Mouse (Mus musculus) embryonic facial prominence, embryonic 14.5 days (tissue): ENCODE results near the gene Mindy1. TPM values are rescaled to one million over a fixed set of nuclear protein-coding genes. Genes with fewer than 3 reads are reported as not detected.

ENCODE experiments used
- ATAC-seq: fragments of 200-750 bp; cut with Nextera tagmentation; 2 replicates; pipeline ENCODE4 v1.8.0; 2017; ENCODE audit warnings: low read depth, moderate number of reproducible peaks, moderate TSS enrichment
- DNase-seq: peaks from one replicate; pipeline ENCODE4 v3.0.0-alpha.2; 2015; ENCODE audit warnings: low spot score
- H3K27ac ChIP-seq: fragments of 300-500 bp; sonication (generic); replicated peaks from 2 replicates; pipeline ENCODE4 v1.5.1; 2014; ENCODE audit warnings: low read depth, mild to moderate bottlenecking, low read length, moderate library complexity
- H3K27me3 ChIP-seq: fragments of 300-500 bp; sonication (generic); replicated peaks from 2 replicates; pipeline ENCODE4 v1.6.1; 2014; ENCODE audit warnings: low read length; ENCODE audit not compliant: control insufficient read depth, insufficient read depth
- H3K36me3 ChIP-seq: fragments of 300-500 bp; sonication (generic); 2 replicates; pipeline ENCODE4 v1.6.1; 2014; ENCODE audit warnings: low read length, mixed read lengths; ENCODE audit not compliant: control insufficient read depth, insufficient read depth
- H3K4me1 ChIP-seq: fragments of 300-500 bp; sonication (generic); 2 replicates; pipeline ENCODE4 v1.6.1; 2014; ENCODE audit warnings: antibody characterized with exemption, low read length; ENCODE audit not compliant: control insufficient read depth, insufficient read depth
- H3K4me2 ChIP-seq: fragments of 300-500 bp; sonication (generic); 2 replicates; pipeline ENCODE4 v1.6.1; 2014; ENCODE audit warnings: low read depth, mild to moderate bottlenecking, low read length, moderate library complexity, mixed read lengths
- H3K4me3 ChIP-seq: fragments of 300-500 bp; sonication (generic); 2 replicates; pipeline ENCODE4 v1.5.1; 2014; ENCODE audit warnings: low read depth, mild to moderate bottlenecking, low read length
- H3K9ac ChIP-seq: fragments of 300-500 bp; sonication (generic); 2 replicates; pipeline ENCODE4 v1.6.1; 2014; ENCODE audit warnings: low read depth, mild to moderate bottlenecking, low read length, moderate library complexity, mixed read lengths
- H3K9me3 ChIP-seq: fragments of 300-500 bp; sonication (generic); 2 replicates; pipeline ENCODE4 v1.6.1; 2016; ENCODE audit warnings: low read length; ENCODE audit not compliant: control insufficient read depth
- WGBS: fragments of 180-500 bp; shearing (Covaris S2); extraction: QIAGEN DNeasy Blood & Tissue Kit; methylation state at CpG from one replicate; pipeline ENCODE4 v1.1.7; 2014; 5-methylcytosine and 5-hydroxymethylcytosine counted together
- polyA plus RNA-seq: library from polyadenylated mRNA; unstranded; fragments of >200 nt; fragmentation: Nextera tagmentation; extraction: Ambion mirVana; gene quantifications from 2 replicates; pipeline ENCODE4 v1.2.1, GENCODE M21; 2014

Gene Mindy1
- polyA plus RNA-seq, 1 experiment from 2014 or later, result 37.7 TPM

GRCm38 (mm10) chr3:95310496-95310895 is 29.4 kb downstream of the Mindy1 start:
- no peak overlapping the region for H3K27ac ChIP-seq
- no peaks in the 10 kb centered on the region for H3K36me3 ChIP-seq
- H3K27me3 ChIP-seq, result no peaks in the 10 kb centered on the region
- no peak overlapping the region for H3K9ac ChIP-seq
- no peak for ATAC-seq
- H3K4me2 ChIP-seq, result no peak overlapping the region
- H3K9me3 ChIP-seq, result no peaks in the 10 kb centered on the region
- WGBS, result 73% methylated on average over 3 of the region's 3 CpGs
- H3K4me3 ChIP-seq, result no peak overlapping the region
- H3K4me1 ChIP-seq, result no peaks in the 10 kb centered on the region
- no peak for DNase-seq

GRCm38 (mm10) chr3:95310968-95311882 is 30.1 kb downstream of the Mindy1 start:
- Histone ChIP-seq H3K27ac (no peak overlapping the region), H3K4me3 (no peak overlapping the region), H3K4me1 (peaks cover 1% of the 10 kb centered on the region), H3K9me3 (no peaks in the 10 kb centered on the region), H3K9ac (no peak overlapping the region), H3K36me3 (no peaks in the 10 kb centered on the region), H3K4me2 (no peak overlapping the region), H3K27me3 (no peaks in the 10 kb centered on the region)
- ATAC-seq (no peak), DNase-seq (peak; percentile 65)
- WGBS, result 67% methylated on average over 9 of the region's 9 CpGs

- Histone ChIP-seq H3K9me3 (no peaks in the 10 kb centered on the region), H3K27me3 (no peaks in the 10 kb centered on the region), H3K4me1 (peaks cover 10% of the 10 kb centered on the region), H3K27ac (no peak overlapping the region), H3K36me3 (no peaks in the 10 kb centered on the region), H3K9ac (no peak overlapping the region), H3K4me3 (no peak overlapping the region), H3K4me2 (no peak overlapping the region)
- ATAC-seq (no peak), DNase-seq (no peak)
- WGBS, result 76% methylated on average over 6 of the region's 6 CpGs
Observed at GRCm38 (mm10) chr3:95312623-95313022, 31.5 kb downstream of the Mindy1 start.

- ATAC-seq (no peak), DNase-seq (no peak)
- Histone ChIP-seq H3K4me3 (no peak overlapping the region), H3K4me2 (no peak overlapping the region), H3K36me3 (0 out of 2 replicates have a peak, but pooled peaks cover under 1% of the 10 kb centered on the region), H3K9ac (no peak overlapping the region), H3K4me1 (peaks cover 12% of the 10 kb centered on the region), H3K27ac (no peak overlapping the region), H3K9me3 (no peaks in the 10 kb centered on the region), H3K27me3 (no peaks in the 10 kb centered on the region)
- WGBS, result 34% methylated on average over 7 of the region's 7 CpGs
Observed at GRCm38 (mm10) chr3:95313476-95313875, 32.3 kb downstream of the Mindy1 start.

- Histone ChIP-seq H3K4me1 (peaks cover 12% of the 10 kb centered on the region), H3K4me3 (0 out of 2 replicates have a peak overlapping the region, but pooled peaks have one; percentile 90), H3K27me3 (no peaks in the 10 kb centered on the region), H3K36me3 (0 out of 2 replicates have a peak, but pooled peaks cover 7% of the 10 kb centered on the region), H3K4me2 (peak overlapping the region; percentile 68), H3K27ac (no peak overlapping the region), H3K9me3 (no peaks in the 10 kb centered on the region), H3K9ac (no peak overlapping the region; the same call in 1 of the 2 replicates)
- 61% methylated on average over 6 of the region's 6 CpGs for WGBS
- ATAC-seq, result no peak
- no peak for DNase-seq
Observed at GRCm38 (mm10) chr3:95314075-95314474, 32.9 kb downstream of the Mindy1 start.

- peak within 1 kb of the TSS; percentile 68 for H3K4me2 ChIP-seq
- no peaks in the 10 kb centered on the region for H3K9me3 ChIP-seq
- ATAC-seq (peak; percentile 6; the same call in 1 of the 2 replicates), DNase-seq (no peak)
- peak within 1 kb of the TSS; percentile 94 for H3K27ac ChIP-seq
- H3K27me3 ChIP-seq, result no peaks in the 10 kb centered on the region
- H3K9ac ChIP-seq, result peak within 1 kb of the TSS; percentile 99
- WGBS, result 4% methylated on average over 19 of the region's 27 CpGs
- H3K4me3 ChIP-seq, result peak within 1 kb of the TSS; percentile 90
- H3K36me3 ChIP-seq, result peaks cover 10% of the 10 kb centered on the region
- peaks cover 12% of the 10 kb centered on the region for H3K4me1 ChIP-seq
Observed at GRCm38 (mm10) chr3:95314486-95315093, 33.4 kb downstream of the Mindy1 start, which contains the start of gene Cers2. Gene Cers2, plus strand, starts transcription at chr3:95314791.

GRCm38 (mm10) chr3:95315094-95315843 is 34.1 kb downstream of the Mindy1 start:
- Histone ChIP-seq H3K27ac (peak overlapping the region; percentile 94), H3K9ac (peak overlapping the region; percentile 99), H3K4me2 (peak overlapping the region; percentile 68), H3K4me1 (peaks cover 12% of the 10 kb centered on the region), H3K36me3 (peaks cover 17% of the 10 kb centered on the region), H3K27me3 (no peaks in the 10 kb centered on the region), H3K9me3 (no peaks in the 10 kb centered on the region), H3K4me3 (peak overlapping the region; percentile 90)
- under 1% methylated on average over 30 of the region's 71 CpGs for WGBS
- peak; percentile 95 for ATAC-seq
- DNase-seq, result peak; percentile 94

- H3K4me1 ChIP-seq, result peaks cover 12% of the 10 kb centered on the region
- peak overlapping the region; percentile 68 for H3K4me2 ChIP-seq
- H3K4me3 ChIP-seq, result peak overlapping the region; percentile 90
- DNase-seq, result no peak
- WGBS, result 13% methylated on average over 9 of the region's 9 CpGs
- peaks cover 24% of the 10 kb centered on the region for H3K36me3 ChIP-seq
- peak overlapping the region; percentile 99 for H3K9ac ChIP-seq
- no peaks in the 10 kb centered on the region for H3K9me3 ChIP-seq
- no peaks in the 10 kb centered on the region for H3K27me3 ChIP-seq
- peak overlapping the region; percentile 94 for H3K27ac ChIP-seq
- ATAC-seq, result no peak
Observed at GRCm38 (mm10) chr3:95315844-95316550, 34.9 kb downstream of the Mindy1 start.
